Mouse (Mus musculus): ENCODE results near the gene Vmn1r119.
"Not testable (repeated sequence)": the region's sequence is repeated elsewhere in the genome, so short reads cannot be mapped to it uniquely, and the experiment has no call there.

Gene Vmn1r119

GRCm38 (mm10) chr7:21012355-21012754 lies at the start of gene Vmn1r119:
Vmn1r119 (minus strand) TSS chr7:21012455.
- not testable (repeated sequence) for DNase-seq (ENCODE audit: low read depth, low spot score)

DNA sequence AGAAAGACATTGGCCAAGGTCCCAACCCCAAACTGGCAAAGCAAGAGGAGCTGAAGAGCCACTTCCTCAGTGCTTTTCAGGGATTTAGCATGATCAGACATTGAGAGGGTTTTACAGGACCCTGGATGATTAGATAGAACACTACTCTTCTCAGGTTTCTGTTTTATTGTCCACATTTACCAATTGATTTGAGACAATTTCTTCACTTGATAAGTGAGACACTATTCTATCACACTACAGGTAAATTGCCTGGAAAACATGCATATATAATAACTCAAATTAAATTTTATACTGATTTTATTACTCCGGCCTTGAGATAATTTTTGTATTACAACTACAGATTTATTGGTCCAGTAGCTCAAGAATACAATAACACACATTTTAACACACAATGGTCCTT lies 41.4 kb upstream of the Vmn1r119 start, which contains the start of gene Vmn1r120:
Gene Vmn1r120 (minus strand): TSS at position 101 of the 400 bp plus-strand sequence.
- DNase-seq (ENCODE audit: low read depth, low spot score) = not testable (repeated sequence)

Measured in embryo, embryonic 11.5 days (tissue).